Mouse (Mus musculus) layer of hippocampus, adult 2 months (tissue): ENCODE results near the gene Kctd2. TPM values are rescaled to one million over a fixed set of nuclear protein-coding genes. Genes with fewer than 3 reads are reported as not detected.

Experiments
- DNase-seq, 2 experiments: peaks; one replicate each; pipeline ENCODE4 v3.0.0; 2022; ENCODE audit warnings: low spot score in 2 of 2
- H3K27ac ChIP-seq: fragments of 200-600 bp; 2 replicates; pipeline ENCODE4 v1.8.1; 2022
- H3K4me3 ChIP-seq: fragments of 200-600 bp; 2 replicates; pipeline ENCODE4 v1.8.1; 2022; ENCODE audit warnings: mild to moderate bottlenecking
- CTCF ChIP-seq: fragments of 200-600 bp; conservative IDR thresholded peaks from 2 replicates; pipeline ENCODE4 v1.8.1; 2022; ENCODE audit warnings: antibody characterized with exemption, mild to moderate bottlenecking, moderate library complexity
- total RNA-seq, 2 experiments: library from RNA; stranded (reverse); gene quantifications; 2 replicates each; pipeline ENCODE4 v1.2.3; 2021

Gene Kctd2
- total RNA-seq, 2 experiments from 2014 or later, result 74.5 to 74.6 TPM

DNA sequence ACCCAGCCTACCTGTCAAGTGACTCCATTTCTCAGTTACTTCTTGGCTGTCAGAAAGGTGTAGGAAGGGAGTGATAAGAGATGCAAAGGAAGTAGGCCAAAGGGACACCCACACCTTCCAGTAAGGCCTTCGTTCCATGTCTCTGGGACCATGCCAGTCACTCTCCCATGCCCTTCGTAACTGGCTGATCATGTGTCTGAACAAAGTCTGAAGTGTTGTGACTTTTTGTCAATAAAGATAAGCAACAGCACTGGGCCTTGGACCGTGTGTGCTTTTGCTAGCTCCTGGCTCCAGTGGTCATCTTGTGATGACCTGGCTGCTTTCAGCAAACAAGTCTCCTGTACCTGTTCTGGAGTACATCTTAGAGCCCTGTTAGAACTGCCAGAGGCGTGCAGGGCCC lies 12.9 kb downstream of the Kctd2 start:
- Histone ChIP-seq H3K27ac (no peak overlapping the region), H3K4me3 (no peak overlapping the region)
- TF ChIP-seq CTCF, result no peak
- no peak for DNase-seq

DNA sequence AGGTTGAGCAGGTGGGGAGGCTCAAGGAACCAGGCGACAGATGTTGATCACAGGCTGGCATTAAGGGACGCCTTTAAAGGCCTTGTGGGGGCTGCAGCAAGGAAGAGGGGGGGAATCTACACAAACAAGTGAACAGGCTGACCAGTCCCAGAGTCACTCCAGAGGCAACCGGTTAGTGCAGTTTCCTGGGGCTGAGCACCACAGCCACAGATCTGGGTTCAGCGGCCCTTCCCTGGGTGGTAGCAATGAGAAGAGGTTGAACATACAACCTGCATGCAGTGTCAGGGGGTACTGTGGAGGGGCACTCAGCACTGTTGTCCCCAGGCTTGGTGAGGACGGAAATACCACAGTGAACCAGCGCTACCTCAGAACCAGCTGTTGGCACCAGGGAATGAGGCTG lies 13.4 kb downstream of the Kctd2 start:
- no peak for TF ChIP-seq CTCF
- Histone ChIP-seq H3K27ac (no peak overlapping the region), H3K4me3 (no peak overlapping the region)
- no peak for DNase-seq

DNA sequence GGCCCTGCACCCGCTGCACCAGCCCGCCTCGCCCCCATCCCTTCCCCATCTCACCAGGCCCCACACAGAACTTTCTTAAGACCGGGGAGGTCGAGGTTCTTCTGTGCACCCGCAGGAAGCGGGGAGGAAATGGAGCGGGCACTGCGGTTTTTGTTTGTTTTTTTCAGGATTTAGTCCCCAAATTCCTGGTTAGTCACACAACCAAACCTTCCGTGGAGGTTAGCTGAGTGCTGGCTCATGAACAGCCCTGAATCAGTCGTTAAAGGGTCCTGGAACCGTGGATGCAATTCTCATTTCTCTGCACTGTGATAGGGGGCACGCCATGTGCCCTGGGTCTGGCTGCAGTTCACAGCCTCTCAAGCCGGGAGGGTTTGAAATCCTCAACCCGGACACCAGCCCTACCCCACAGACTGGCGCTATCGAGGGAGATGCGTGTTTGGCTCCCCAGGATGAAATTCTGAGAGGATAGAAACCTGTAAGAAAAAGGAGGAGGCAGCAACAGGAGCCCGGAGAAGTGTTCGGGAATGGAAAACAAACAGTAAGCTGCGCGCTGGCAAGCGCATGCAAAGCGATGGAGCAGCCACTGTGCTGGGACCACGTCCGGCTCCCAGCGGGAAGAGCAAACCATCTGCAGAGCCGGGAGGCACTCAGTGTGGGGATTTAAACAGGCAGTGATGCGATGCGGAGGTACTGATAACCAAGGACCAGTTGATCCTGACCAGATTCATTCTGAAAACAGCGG lies 15.8 kb downstream of the Kctd2 start:
- DNase-seq, result no peak
- TF ChIP-seq CTCF, result no peak
- Histone ChIP-seq H3K4me3 (peak overlapping the region; percentile 44), H3K27ac (peak overlapping the region; percentile 53)

DNA sequence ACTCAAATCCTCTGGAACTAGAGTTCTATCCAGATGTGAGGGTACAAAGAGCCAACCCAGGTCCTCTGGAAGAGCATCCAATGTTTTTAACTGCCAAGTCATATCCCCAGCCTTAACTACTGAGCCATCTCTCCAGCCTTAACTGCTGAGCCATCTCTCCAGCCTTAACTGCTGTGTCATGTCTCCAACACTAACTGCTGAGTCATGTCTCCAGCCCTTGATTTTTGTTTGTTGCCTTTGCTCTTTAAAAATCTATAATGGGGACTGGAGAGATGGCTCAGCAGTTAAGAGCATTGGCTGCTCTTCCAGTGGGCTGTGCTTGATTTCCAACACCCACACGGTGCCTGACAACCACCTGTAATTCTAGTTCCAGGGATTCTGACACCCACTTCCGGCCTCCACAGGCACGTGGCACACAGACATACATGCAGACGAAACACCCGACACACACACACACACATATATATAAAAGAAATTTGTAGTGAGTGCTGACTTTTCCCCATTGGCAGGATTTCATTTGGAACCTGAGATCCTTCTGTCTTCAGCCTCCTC lies 17.7 kb downstream of the Kctd2 start:
- TF ChIP-seq CTCF, result no peak
- peak overlapping the region; percentile 16; the same call in 1 of the 2 replicates for H3K27ac ChIP-seq
- no peak for DNase-seq
- no peak overlapping the region for H3K4me3 ChIP-seq

DNA sequence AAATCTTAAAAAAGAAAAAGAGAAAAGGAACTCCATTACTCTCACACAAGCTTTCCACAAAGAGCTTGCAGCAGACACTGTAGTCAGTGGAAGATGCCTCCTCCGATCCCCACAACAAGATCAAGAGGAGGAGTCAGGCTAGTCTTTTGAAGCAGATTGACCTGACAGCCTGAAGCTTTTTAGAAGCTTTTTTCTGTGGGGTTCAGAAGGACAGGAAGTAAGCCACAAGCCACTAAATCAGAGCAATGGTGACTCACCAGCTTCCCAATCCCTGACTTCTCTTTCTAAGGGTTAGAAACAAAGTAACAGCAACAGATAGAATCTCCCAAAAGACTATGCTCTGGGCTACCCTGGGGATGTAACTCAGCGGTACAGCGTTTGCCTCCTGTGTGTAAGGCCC lies 19.4 kb downstream of the Kctd2 start:
- TF ChIP-seq CTCF, result no peak
- Histone ChIP-seq H3K27ac (no peak overlapping the region), H3K4me3 (no peak overlapping the region)
- DNase-seq, result no peak

DNA sequence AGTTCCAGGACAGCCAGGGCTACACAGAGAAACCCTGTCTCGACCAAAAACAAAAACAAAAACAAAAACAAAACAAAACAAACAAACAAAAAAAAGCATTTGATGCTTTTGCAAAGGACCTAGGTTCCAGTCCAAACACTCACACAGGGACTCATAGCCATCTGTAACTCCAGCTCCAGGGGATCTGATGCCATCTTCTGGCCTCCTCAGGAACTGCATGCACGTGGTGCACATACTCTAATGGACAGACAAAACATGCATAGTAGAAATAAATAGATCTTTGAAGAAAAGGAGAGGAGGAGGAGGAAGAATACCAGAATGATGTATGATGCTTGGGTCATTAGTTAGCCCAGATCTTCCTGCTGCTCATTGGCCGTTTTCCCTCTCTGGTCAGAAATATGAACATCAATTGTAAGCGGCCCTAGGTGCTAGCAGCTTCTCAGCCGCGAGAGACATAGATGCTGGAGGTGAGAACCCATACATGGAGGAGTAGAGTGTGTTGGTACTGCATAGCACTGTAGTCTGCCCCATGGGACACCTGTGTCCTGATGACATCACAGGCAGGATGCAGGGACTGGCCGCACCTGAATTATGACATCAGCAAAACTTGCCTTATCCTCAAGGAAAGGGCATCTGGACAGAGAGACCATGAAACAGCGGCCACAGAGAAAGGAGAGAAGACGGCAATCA lies 20.1 kb downstream of the Kctd2 start, which contains the start of gene Trim80:
Gene Trim80 (plus strand): TSS at position 640 of the 690 bp plus-strand sequence.
- no peak within 1 kb of the TSS for H3K4me3 ChIP-seq
- TF ChIP-seq CTCF, result peak; percentile 50
- no peak for DNase-seq
- H3K27ac ChIP-seq, result no peak within 1 kb of the TSS

DNA sequence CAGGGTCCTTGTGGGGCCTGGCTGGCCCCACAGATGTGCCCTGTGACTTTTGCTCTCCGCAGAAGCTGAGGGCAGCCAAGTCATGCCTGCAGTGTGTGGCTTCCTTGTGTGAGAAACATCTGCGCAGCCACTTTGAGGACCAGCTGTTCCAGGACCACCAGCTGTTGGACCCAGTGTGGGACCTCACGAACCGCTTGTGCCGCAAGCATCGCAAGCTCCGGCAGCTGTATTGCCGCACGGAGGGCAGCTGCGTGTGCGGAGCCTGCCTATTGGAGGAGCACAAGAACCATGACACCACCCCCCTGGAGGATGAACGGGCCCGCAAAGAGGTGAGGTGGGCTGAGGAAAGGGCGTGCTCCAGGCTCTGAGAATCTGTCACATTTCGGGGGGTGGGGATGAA lies 21.5 kb downstream of the Kctd2 start:
- Histone ChIP-seq H3K4me3 (no peak overlapping the region), H3K27ac (no peak overlapping the region)
- DNase-seq, result no peak
- no peak for TF ChIP-seq CTCF

DNA sequence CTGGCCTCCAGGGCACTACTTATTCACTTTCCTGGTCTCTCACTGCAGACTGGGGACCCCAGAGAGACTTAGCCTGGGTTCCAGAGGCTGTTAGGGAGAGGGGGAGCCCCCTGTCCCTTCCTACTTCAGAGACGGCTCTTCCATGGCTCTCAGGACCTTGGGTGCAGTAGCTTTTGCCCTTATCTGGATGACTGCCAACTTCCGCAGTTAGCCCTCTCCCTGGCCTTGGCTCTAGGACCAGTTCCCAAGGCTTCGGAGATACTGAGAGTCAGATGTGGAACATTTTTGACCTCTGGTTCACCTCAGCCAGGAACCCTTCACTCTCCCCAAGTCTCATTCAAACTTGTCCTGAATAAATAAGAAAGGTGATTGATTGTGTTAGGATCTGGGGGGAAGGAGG lies 27.0 kb downstream of the Kctd2 start:
- Histone ChIP-seq H3K27ac (no peak overlapping the region), H3K4me3 (no peak overlapping the region)
- DNase-seq, result no peak
- no peak for TF ChIP-seq CTCF

DNA sequence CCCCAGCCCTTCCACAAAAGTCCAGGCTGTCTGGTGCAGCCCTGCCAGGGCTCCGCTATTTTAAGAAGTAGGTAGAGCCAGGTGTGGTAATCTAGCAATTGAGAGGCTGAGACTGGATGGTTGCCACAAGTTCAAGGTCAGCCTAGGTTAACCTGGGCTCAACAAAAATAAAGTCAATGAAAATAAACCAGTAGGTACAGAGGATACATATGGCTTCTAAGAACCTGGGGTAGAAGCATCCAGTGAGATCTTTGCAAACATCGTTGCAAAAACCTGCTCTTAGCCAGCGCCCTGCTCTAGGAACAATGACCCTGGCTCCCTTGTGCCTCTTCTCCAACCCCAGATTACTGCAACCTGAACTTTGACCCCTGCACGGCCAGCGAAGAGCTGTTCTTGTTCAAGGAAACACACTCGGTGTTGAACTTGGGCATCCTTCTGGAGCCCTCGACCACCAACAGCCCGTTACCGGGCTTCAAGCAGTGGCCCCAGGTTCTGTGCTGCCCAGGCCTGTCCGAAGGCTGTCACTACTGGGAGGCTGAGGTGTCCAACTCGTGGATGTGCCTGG lies 27.5 kb downstream of the Kctd2 start:
- TF ChIP-seq CTCF, result no peak
- DNase-seq, result no peak
- H3K4me3 ChIP-seq, result no peak overlapping the region
- H3K27ac ChIP-seq, result no peak overlapping the region

DNA sequence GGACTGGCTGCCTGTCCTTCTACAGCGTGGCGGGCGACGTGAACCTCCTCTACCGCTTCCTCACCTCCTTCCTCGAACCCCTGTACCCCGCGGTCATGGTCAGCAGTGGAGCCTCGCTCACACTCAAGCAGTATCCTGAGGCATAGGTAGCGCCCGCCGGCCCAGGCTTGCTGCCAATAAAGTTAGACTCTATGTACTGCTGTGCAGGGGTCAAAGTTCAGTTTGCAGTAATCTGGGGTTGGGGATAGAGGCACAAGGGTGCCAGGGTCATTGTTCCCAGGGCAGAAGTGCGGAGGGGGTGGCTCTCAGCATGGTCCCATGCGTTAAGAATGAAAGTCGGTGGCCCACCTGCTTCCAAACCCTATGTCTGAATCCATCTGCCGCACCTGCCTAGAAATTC lies 28.1 kb downstream of the Kctd2 start:
- no peak for DNase-seq
- Histone ChIP-seq H3K27ac (no peak overlapping the region), H3K4me3 (no peak overlapping the region)
- TF ChIP-seq CTCF, result no peak

DNA sequence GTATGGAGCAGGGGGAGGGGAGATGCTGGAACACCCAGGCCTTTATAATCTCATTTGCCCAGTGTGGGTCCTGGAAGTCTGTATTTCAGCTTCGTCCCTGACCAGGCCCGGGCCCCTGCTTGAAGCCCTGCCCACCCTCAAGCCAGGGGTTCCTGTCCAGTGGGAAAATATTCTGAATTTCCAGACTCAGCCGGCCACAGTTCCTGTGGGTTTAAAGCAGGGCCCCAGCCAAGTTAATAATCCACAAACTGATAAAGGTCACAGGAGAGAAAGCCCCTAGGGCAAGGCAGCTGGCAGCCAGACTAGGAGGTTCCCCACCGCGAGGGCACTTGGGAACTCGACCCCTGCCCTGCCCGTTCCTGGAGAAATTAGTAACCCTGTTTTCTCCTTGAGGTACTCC lies 29.1 kb downstream of the Kctd2 start:
- DNase-seq, result no peak
- H3K4me3 ChIP-seq, result no peak overlapping the region
- H3K27ac ChIP-seq, result no peak overlapping the region
- no peak for TF ChIP-seq CTCF

DNA sequence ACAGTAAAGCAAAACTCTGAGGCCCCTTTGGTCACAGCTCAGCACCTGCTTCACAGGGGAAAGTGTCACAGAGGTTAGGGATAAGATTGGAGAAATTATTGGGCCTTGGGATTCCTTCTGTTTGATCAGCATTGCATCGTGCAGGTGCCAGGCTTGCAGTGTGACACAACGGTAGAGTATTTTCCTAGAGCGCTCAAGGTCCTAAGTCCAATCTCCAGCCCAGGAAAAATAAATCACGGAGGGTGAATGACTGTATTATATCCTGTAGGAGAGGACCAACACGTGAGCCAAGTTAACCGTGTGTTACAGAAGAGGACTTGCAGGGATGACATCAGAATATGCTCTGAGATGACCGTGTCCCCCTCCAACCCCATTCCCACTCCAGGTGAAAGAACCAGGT lies 30.2 kb downstream of the Kctd2 start:
- H3K4me3 ChIP-seq, result no peak overlapping the region
- no peak overlapping the region for H3K27ac ChIP-seq
- DNase-seq, result no peak
- TF ChIP-seq CTCF, result no peak

DNA sequence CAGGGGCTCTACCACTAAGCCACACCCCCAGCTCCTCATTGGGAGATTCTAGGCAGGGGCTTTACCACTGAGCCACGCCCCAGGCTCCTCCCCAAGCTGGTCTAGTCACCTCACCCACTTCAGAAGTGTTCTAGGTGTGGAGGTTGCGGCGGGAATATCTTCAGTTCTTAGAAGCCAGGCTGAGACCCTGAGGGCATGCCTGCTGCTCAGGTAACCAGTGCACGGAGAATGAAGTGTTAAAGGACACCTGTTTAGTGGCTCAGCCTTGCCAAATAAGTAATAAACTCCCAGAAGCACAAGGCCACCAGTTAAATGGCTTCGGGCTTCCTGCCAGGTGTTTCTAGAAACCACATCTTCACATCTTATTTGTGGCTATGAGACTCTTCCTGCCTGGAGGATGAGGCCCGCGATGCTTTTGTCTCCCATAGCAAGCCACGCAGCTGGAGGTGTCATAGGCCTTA lies 31.9 kb downstream of the Kctd2 start:
- TF ChIP-seq CTCF, result no peak

More for the DNA sequence above, 31.9 kb downstream of the Kctd2 start:
- Histone ChIP-seq H3K27ac (no peak overlapping the region), H3K4me3 (no peak overlapping the region)
- DNase-seq, result no peak
